Mouse (Mus musculus) T-cell, adult 2 months (primary cell): ENCODE results near the gene Fam204a.

Experiments used
- DNase-seq: peaks from one replicate; pipeline ENCODE4 v3.0.0; 2022; ENCODE audit warnings: low spot score

The Fam204a gene

DNA sequence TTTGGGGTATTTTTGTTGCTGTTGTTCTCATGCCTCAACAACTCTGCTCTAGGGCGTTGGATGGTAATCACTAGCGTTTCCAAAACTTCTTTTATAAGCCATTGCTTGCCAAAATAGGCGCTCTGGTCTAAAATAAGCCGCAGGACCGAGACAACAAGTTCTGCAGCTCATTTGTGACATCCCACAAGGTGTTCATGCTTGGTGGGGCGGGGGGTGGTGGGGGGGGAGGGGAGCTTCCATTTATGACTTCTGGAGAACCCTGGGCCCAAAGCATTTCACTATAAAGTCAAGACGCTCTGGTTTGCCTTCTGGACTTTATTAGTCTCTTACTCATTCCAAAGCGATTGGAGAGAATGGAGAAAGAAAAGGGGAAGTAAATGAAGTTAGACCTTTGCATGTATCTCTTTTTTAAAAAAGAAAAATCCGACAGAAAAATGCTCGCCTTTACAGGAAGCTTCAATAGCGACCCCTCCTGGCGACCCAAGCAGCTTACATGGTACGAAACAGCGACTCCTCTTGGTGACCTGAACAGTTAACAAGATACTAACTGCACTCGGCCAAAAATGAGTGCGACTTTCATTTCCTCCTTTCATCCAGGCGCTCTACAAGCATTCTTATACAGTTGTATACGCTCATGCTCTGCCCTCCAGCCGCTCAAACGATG, 65.8 kb downstream of the Fam204a start:
- DNase-seq, result peak; percentile 69

DNA sequence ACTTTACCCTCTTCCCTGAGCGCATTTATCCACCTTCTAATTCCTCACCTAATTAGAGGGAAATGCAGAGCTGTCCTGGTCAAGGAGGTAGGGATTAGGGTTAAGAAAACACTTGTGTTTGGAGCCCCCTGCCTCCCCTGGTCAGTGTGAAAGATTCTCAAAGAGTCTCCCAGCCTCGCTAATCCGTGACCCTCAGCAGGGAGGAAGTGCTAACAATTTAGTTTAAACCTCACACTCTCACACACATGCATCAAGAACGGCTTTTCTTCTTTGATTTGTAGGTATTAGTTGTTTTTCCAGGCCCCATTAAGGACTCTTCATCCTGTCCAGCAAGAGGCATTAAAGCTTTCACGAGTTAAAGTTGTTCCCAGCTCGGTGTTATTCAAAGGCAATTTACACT, 66.7 kb downstream of the Fam204a start:
- no peak for DNase-seq

DNA sequence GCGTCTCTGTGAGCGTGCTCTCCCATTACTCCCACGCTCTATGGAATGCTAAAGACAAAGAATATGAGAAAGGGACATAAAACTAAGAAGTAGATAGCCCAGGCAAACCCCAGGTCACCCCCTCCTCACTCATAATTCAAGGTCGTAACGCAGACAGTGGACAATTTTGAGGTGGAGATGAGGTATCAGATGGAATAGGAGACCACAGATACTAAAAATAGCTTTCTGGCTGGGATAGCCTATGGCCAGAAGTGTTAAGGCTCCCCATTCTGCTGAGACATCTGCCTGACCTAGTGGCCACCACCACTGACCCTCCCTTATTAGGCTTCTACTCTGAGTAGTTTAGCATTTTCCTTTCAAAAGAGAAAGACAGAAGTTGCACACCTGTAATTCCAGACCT, 71.2 kb downstream of the Fam204a start:
- no peak for DNase-seq

DNA sequence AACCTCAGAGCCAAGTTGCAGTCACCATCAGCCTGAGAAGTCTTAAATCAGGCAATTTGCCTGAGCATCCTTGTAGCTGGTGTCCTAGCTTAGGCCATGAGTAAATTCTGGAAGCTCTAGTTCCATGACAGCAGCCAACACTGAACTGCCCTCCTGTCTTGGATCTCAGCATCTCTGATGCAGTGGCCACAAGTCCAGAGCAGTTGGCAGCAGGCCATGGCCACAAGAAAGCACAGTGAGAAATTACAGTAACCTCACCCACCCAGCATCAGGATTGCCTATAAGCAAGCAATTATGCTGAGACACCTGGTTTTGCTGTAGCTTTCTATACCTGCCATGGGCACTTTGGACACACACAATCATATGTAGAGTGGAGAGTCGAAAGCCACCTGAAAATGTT, 73.4 kb downstream of the Fam204a start:
- DNase-seq, result no peak

DNA sequence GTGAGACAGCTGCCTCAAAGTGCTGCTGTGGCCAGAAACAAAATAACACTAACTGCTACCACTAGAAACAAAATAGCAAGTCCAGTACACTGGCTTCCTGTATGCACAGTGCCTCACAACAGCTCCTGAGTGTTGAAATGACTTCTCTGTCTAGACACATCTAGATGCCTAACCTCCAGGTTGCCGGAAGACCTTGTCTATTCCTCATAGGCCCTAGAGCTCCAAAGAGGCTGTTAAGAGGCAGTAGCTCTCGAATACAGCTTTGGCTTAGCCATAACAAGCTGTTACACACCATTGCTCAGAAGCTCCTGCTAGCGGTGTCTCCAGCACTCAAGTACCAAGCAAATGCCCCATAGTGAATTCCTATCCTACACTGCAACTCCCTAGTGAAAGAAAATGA, 76.4 kb downstream of the Fam204a start:
- DNase-seq, result no peak

DNA sequence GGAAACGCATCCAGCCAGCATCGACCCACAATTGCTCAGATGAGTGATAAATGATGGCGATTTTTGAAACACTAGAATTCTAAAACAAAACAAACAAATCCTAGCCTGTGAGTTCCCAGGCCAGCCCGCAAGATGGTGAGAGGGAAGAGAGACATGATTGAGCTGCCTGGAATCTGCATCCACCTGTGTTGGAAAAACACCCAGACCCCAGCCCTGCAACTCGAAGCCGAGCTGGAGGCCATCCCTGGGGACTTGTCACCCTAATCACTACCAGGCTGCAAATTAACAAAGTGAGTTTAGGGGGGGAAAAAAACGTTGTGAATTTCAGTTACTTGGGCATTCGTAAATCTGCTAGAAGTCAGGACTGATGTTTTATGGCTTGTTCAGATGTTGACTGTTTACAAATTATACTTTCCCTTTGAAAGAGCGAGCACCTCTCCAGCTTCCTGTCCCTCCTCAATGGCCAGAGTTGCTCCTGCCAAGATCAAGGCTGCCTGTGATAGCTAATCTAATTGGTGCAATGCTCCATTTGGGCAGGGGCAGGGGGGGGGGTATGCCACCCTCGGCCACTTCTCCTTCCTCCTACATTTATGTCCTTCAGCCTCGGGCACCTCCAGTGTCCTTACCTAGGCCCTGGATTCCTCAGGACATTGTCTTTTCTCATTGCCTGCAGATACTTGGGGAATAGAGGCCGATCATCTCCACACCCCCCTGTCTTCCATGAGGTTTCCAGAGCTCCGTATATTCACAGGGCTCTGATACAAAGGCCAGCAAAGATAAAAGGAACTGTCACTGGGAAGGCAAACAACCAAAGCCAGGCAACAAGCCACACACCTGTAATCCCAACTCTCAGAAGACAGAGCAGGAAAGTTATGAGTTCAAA, 77.2 kb downstream of the Fam204a start:
- no peak for DNase-seq
